Mouse (Mus musculus): ENCODE results near the gene Tnip1. TPM values are rescaled to one million over a fixed set of nuclear protein-coding genes. Genes with fewer than 3 reads are reported as not detected.

Gene Tnip1
- polyA plus RNA-seq, 1 experiment from 2014 or later, result 8.1 TPM

DNA sequence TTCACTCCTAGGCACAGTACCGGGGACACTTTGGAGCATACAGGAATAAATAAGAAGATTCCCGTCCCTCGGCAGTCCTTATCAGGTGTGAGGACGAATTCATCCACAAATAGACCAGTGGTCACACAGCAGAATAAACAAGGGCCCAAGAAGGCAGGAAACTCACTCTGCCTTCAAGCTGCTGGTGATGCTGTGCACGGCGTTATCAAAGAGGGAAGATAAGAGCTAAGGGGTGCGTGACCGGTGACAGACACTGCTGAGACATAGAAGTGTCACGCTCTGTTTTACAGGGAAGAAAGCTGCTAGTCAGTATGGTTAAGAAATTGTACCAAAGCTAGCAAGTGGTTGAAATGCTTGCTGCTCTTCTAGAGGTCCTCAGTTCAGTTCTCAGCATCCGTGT lies 82.8 kb downstream of the Tnip1 start:
- Histone ChIP-seq H3K27me3 (replicated peaks; ENCODE audit: control insufficient read depth, insufficient read depth, low read length) (no peaks in the 10 kb centered on the region), H3K4me3 (ENCODE audit: low read depth, low read length) (no peak overlapping the region), H3K9ac (ENCODE audit: low read length) (no peak overlapping the region), H3K27ac (ENCODE audit: low read depth, low read length) (no peak overlapping the region), H3K4me2 (ENCODE audit: low read length) (no peak overlapping the region), H3K9me3 (replicated peaks; ENCODE audit: control insufficient read depth, low read length) (no peaks in the 10 kb centered on the region), H3K36me3 (ENCODE audit: control insufficient read depth, insufficient read depth, low read length) (peaks cover 1% of the 10 kb centered on the region; the same call in 1 of the 2 replicates), H3K4me1 (ENCODE audit: control insufficient read depth, insufficient read depth, low read length) (no peaks in the 10 kb centered on the region; the same call in 1 of the 2 replicates)
- DNase-seq (ENCODE audit: low spot score), result no peak
- 87% methylated on average over 10 of the region's 10 CpGs for WGBS
- ATAC-seq, result no peak

DNA sequence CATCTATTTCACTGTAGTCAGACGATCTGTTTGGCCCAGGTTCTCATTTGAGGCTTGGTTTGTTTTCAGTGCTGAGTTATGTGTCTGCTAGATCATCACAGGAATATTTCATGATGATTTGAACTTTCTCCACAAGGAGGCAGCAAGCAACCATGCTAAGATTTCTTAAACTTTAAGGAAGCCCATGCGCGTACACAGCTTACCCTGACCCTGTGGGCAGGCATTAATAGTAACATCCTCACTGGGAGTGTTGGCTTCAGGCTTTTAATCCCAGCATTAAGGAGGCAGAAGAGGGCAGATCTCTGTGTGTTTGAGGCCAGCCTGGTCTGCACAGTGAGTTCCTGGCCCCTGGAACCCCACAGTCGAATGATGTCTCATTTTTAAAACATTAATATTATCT lies 83.3 kb downstream of the Tnip1 start:
- no peak overlapping the region for H3K9ac ChIP-seq (ENCODE audit: low read length)
- DNase-seq (ENCODE audit: low spot score), result peak; percentile 78
- WGBS, result 49% methylated on average over 4 of the region's 4 CpGs
- H3K27ac ChIP-seq (ENCODE audit: low read depth, low read length), result no peak overlapping the region
- H3K4me3 ChIP-seq (ENCODE audit: low read depth, low read length), result no peak overlapping the region
- H3K36me3 ChIP-seq (ENCODE audit: control insufficient read depth, insufficient read depth, low read length), result peaks cover 5% of the 10 kb centered on the region
- no peaks in the 10 kb centered on the region; the same call in 1 of the 2 replicates for H3K4me1 ChIP-seq (ENCODE audit: control insufficient read depth, insufficient read depth, low read length)
- no peaks in the 10 kb centered on the region for H3K9me3 ChIP-seq (replicated peaks; ENCODE audit: control insufficient read depth, low read length)
- no peak for ATAC-seq
- no peak overlapping the region for H3K4me2 ChIP-seq (ENCODE audit: low read length)
- no peaks in the 10 kb centered on the region for H3K27me3 ChIP-seq (replicated peaks; ENCODE audit: control insufficient read depth, insufficient read depth, low read length)

DNA sequence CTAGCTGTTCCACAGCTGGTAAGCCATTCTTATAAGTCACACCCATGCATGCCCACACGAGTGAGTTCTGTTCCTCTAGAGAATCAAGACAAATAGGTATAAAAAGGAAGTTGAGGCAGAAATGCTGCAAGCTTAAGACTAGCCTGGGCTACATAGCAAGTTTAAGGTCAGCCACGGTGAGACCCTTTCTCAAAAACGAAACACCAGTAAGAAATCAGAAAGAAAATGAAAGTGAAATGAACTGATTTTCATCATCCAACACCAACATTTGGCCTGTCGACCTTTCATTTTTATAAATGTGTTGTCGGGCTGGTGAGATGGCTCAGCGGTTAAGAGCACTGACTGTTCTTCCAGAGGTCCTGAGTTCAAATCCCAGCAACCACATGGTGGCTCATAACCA lies 83.8 kb downstream of the Tnip1 start:
- Histone ChIP-seq H3K4me2 (ENCODE audit: low read length) (no peak overlapping the region), H3K9ac (ENCODE audit: low read length) (no peak overlapping the region), H3K9me3 (replicated peaks; ENCODE audit: control insufficient read depth, low read length) (no peaks in the 10 kb centered on the region), H3K36me3 (ENCODE audit: control insufficient read depth, insufficient read depth, low read length) (peaks cover 10% of the 10 kb centered on the region), H3K27ac (ENCODE audit: low read depth, low read length) (no peak overlapping the region), H3K4me1 (ENCODE audit: control insufficient read depth, insufficient read depth, low read length) (no peaks in the 10 kb centered on the region; the same call in 1 of the 2 replicates), H3K27me3 (replicated peaks; ENCODE audit: control insufficient read depth, insufficient read depth, low read length) (no peaks in the 10 kb centered on the region), H3K4me3 (ENCODE audit: low read depth, low read length) (no peak overlapping the region)
- WGBS, result 86% methylated on average over 6 of the region's 6 CpGs
- ATAC-seq (no peak), DNase-seq (ENCODE audit: low spot score) (no peak)

DNA sequence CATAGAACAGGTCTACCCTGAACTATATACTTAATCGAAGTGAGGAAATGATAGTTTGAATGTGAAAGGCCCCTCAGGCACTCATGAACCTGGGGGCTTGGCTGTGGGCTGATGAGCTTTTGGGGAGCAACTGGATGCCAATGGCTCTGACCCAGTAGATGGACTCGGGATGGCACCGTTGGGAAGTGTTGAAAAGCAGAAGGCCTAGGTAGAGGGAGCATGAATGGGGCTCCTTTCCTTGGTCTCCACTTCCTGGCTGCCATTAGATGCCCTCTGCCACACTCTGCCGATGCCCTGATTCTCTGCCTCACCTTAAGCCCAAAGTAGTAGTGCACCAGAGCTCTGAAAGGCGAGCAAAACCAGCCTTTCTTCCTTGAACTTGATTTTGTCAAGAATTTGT lies 86.7 kb downstream of the Tnip1 start:
- no peaks in the 10 kb centered on the region for H3K27me3 ChIP-seq (replicated peaks; ENCODE audit: control insufficient read depth, insufficient read depth, low read length)
- ATAC-seq (no peak), DNase-seq (ENCODE audit: low spot score) (no peak)
- no peaks in the 10 kb centered on the region for H3K9me3 ChIP-seq (replicated peaks; ENCODE audit: control insufficient read depth, low read length)
- no peak overlapping the region for H3K4me3 ChIP-seq (ENCODE audit: low read depth, low read length)
- H3K4me1 ChIP-seq (ENCODE audit: control insufficient read depth, insufficient read depth, low read length), result no peaks in the 10 kb centered on the region; the same call in 1 of the 2 replicates
- WGBS, result 90% methylated on average over 5 of the region's 5 CpGs
- H3K27ac ChIP-seq (ENCODE audit: low read depth, low read length), result no peak overlapping the region
- H3K4me2 ChIP-seq (ENCODE audit: low read length), result no peak overlapping the region
- H3K9ac ChIP-seq (ENCODE audit: low read length), result no peak overlapping the region
- H3K36me3 ChIP-seq (ENCODE audit: control insufficient read depth, insufficient read depth, low read length), result peaks cover 38% of the 10 kb centered on the region

DNA sequence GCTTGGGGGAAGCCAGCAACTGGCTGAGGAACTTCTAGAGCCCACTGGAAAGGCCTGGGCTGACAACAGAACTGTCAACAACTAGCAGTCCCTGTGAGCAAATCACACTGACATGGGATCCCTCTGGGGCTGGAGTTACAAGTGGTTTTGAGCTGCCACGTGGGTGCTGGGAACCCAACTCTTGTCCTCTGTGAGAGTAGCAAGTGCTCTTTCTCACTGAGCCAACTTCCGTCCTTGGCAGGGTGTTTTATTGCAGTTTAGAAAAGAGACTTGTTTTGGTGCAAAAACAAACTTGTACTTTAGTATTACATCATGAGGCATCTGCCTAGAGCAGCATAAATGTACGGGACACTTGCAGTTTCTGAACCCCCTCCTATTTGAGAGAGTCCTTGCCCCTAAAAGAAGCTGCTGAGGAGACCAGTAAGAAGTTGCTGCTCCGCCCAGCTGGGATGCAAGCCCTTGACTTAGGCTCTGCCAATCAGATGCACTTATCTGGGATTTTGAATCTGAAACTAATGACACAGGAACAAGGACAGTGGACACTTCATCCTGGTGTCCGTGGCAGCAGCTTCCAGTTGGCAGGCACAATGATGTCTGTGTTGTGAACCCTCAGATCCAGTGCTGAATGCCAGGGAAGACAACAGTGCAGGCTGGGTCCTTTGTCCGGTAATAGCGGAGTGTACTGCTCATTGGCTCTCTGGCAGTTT lies 90.7 kb downstream of the Tnip1 start:
- ATAC-seq, result no peak

DNA sequence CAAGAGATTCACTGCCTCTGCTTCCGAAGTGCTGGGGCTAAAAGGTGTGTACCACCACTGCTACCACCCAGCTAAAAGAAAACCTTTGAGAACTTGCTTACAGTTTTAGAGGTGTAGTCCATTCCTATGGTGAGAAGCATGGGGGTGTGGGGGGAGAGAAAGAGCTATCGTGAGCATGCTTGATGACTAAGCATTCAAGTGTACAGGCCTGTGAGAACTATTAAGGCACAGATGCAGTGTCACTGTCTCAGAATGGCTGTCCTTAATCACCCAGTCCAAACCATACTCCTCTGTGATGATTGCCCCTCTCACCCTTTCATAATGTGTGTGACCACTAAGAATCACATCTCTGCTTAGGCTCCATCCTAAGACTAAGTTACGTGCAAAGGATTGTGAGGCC lies 93.4 kb downstream of the Tnip1 start:
- Histone ChIP-seq H3K27me3 (replicated peaks; ENCODE audit: control insufficient read depth, insufficient read depth, low read length) (no peaks in the 10 kb centered on the region), H3K4me1 (ENCODE audit: control insufficient read depth, insufficient read depth, low read length) (peaks cover 13% of the 10 kb centered on the region), H3K36me3 (ENCODE audit: control insufficient read depth, insufficient read depth, low read length) (peaks cover 50% of the 10 kb centered on the region), H3K4me2 (ENCODE audit: low read length) (no peak overlapping the region), H3K9me3 (replicated peaks; ENCODE audit: control insufficient read depth, low read length) (no peaks in the 10 kb centered on the region), H3K9ac (ENCODE audit: low read length) (no peak overlapping the region; the same call in 1 of the 2 replicates), H3K4me3 (ENCODE audit: low read depth, low read length) (no peak overlapping the region), H3K27ac (ENCODE audit: low read depth, low read length) (no peak overlapping the region)
- no peak for ATAC-seq
- WGBS, result 83% methylated on average over 3 of the region's 3 CpGs
- no peak for DNase-seq (ENCODE audit: low spot score)

More for the DNA sequence above, 90.7 kb downstream of the Tnip1 start:
- peaks cover 55% of the 10 kb centered on the region for H3K36me3 ChIP-seq (ENCODE audit: control insufficient read depth, insufficient read depth, low read length)
- H3K4me2 ChIP-seq (ENCODE audit: low read length), result no peak overlapping the region
- no peak for DNase-seq (ENCODE audit: low spot score)
- peaks cover 13% of the 10 kb centered on the region for H3K4me1 ChIP-seq (ENCODE audit: control insufficient read depth, insufficient read depth, low read length)
- H3K9ac ChIP-seq (ENCODE audit: low read length), result no peak overlapping the region
- no peak overlapping the region for H3K27ac ChIP-seq (ENCODE audit: low read depth, low read length)
- H3K4me3 ChIP-seq (ENCODE audit: low read depth, low read length), result no peak overlapping the region
- no peaks in the 10 kb centered on the region for H3K27me3 ChIP-seq (replicated peaks; ENCODE audit: control insufficient read depth, insufficient read depth, low read length)
- no peaks in the 10 kb centered on the region for H3K9me3 ChIP-seq (replicated peaks; ENCODE audit: control insufficient read depth, low read length)
- WGBS, result 72% methylated on average over 7 of the region's 7 CpGs

DNA sequence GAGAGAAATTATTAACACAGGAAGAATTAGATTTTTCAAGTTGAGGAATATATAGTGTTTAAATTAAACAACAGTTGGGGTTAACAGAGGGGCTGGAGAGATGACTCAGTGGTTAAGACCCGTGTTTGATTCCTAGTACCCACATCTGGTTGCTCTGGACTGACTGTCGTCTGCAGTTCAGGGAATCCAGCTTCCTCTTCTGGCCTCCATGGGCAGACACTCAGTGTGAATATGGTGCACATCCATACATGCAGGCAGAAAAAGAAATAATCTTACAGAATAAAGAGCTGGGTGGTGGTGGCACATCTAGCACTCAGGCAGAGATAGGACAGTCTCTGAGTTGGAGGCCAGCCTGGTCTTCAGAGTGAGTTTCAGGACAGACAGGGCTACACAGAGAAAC lies 94.3 kb downstream of the Tnip1 start:
- Histone ChIP-seq H3K27ac (ENCODE audit: low read depth, low read length) (no peak overlapping the region), H3K4me3 (ENCODE audit: low read depth, low read length) (no peak overlapping the region), H3K9ac (ENCODE audit: low read length) (no peak overlapping the region), H3K4me2 (ENCODE audit: low read length) (peak overlapping the region; percentile 53; the same call in 1 of the 2 replicates), H3K9me3 (replicated peaks; ENCODE audit: control insufficient read depth, low read length) (no peaks in the 10 kb centered on the region), H3K36me3 (ENCODE audit: control insufficient read depth, insufficient read depth, low read length) (peaks cover 41% of the 10 kb centered on the region), H3K27me3 (replicated peaks; ENCODE audit: control insufficient read depth, insufficient read depth, low read length) (no peaks in the 10 kb centered on the region), H3K4me1 (ENCODE audit: control insufficient read depth, insufficient read depth, low read length) (peaks cover 13% of the 10 kb centered on the region)
- ATAC-seq, result no peak
- DNase-seq (ENCODE audit: low spot score), result no peak
- 87% methylated on average over 2 of the region's 2 CpGs for WGBS

DNA sequence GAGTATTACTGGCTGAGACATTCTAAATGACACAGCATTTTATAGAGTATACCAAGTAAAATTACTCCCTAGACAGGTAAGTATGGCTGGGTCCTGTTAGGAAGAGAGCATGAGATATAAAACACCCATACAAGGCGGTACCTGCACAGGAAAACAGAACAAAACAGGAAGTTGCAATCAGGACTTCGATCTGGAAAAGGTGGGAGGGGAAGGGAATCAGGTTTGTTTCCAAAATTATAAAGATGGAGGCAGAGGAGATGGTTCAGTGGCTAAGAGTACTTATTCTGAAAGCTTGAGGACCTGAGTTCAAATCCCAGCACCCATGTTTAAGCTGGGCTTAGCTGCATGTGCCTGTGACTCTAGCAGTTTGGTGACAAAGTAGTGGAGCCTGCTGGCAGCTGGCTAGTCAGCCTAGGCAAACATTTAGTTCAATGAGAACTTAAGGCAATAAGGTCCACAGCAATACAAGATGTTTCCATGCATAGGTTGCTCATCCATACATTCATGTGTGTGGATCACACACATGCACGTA lies 94.7 kb downstream of the Tnip1 start:
- peak overlapping the region; percentile 90 for H3K4me3 ChIP-seq (ENCODE audit: low read depth, low read length)
- H3K4me1 ChIP-seq (ENCODE audit: control insufficient read depth, insufficient read depth, low read length), result peaks cover 13% of the 10 kb centered on the region
- no peaks in the 10 kb centered on the region for H3K9me3 ChIP-seq (replicated peaks; ENCODE audit: control insufficient read depth, low read length)
- peak overlapping the region; percentile 98 for H3K9ac ChIP-seq (ENCODE audit: low read length)
- H3K4me2 ChIP-seq (ENCODE audit: low read length), result peak overlapping the region; percentile 53
- H3K27me3 ChIP-seq (replicated peaks; ENCODE audit: control insufficient read depth, insufficient read depth, low read length), result no peaks in the 10 kb centered on the region
- DNase-seq (ENCODE audit: low spot score) (no peak), ATAC-seq (no peak)
- no peak overlapping the region for H3K27ac ChIP-seq (ENCODE audit: low read depth, low read length)
- H3K36me3 ChIP-seq (ENCODE audit: control insufficient read depth, insufficient read depth, low read length), result peaks cover 37% of the 10 kb centered on the region
- WGBS, result 91% methylated on average over 3 of the region's 3 CpGs

DNA sequence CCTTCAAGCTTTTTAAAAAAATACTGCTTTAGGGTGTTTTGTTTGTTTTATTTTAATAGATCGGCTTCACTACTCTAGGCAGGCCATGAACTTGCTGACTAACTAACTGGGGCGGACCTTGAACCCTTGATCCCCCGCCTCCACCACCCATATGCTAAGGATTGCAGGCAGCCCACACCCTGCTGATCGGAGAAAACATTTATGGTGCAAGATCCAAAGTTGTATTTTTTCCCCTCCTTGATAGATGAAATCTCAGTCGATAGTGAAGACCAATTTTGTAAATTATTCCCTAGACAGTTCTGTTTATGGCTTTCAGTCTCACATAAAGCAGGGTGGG lies 95.7 kb downstream of the Tnip1 start:
- H3K9ac ChIP-seq (ENCODE audit: low read length), result peak overlapping the region; percentile 98
- peak overlapping the region; percentile 53 for H3K4me2 ChIP-seq (ENCODE audit: low read length)
- peaks cover 13% of the 10 kb centered on the region for H3K4me1 ChIP-seq (ENCODE audit: control insufficient read depth, insufficient read depth, low read length)
- H3K27me3 ChIP-seq (replicated peaks; ENCODE audit: control insufficient read depth, insufficient read depth, low read length), result no peaks in the 10 kb centered on the region
- peak overlapping the region; percentile 90 for H3K4me3 ChIP-seq (ENCODE audit: low read depth, low read length)
- H3K9me3 ChIP-seq (replicated peaks; ENCODE audit: control insufficient read depth, low read length), result no peaks in the 10 kb centered on the region
- WGBS, result 1% methylated on average over 5 of the region's 5 CpGs
- ATAC-seq, result 0 out of 2 replicates have a peak, but pooled peaks have one; percentile 11
- no peak for DNase-seq (ENCODE audit: low spot score)
- H3K27ac ChIP-seq (ENCODE audit: low read depth, low read length), result peak overlapping the region; percentile 87; the same call in 1 of the 2 replicates
- peaks cover 28% of the 10 kb centered on the region for H3K36me3 ChIP-seq (ENCODE audit: control insufficient read depth, insufficient read depth, low read length)

All from forebrain, embryonic 14.5 days (tissue).